Mouse (Mus musculus) intestine, postnatal 0 days (tissue): ENCODE measurements around the gene Sec61b. TPM values are rescaled to one million over a fixed set of nuclear protein-coding genes. Genes with fewer than 3 reads are reported as not detected.

ENCODE experiments used
- ATAC-seq: fragments of 200-750 bp; cut with Nextera tagmentation; 2 replicates; pipeline ENCODE4 v1.8.0; 2017; ENCODE audit warnings: mild to moderate bottlenecking, moderate TSS enrichment, moderate library complexity
- H3K27ac ChIP-seq: fragments of 300-500 bp; sonication (generic); 2 replicates; pipeline ENCODE4 v1.5.1; 2014; ENCODE audit warnings: mild to moderate bottlenecking, low read depth, low read length, moderate library complexity
- H3K27me3 ChIP-seq: fragments of 300-500 bp; sonication (generic); replicated peaks from 2 replicates; pipeline ENCODE4 v1.6.1; 2014; ENCODE audit warnings: low read length, mixed read lengths; ENCODE audit not compliant: control insufficient read depth, insufficient read depth
- H3K36me3 ChIP-seq: fragments of 300-500 bp; sonication (generic); 2 replicates; pipeline ENCODE4 v1.6.1; 2014; ENCODE audit warnings: mild to moderate bottlenecking, moderate library complexity; ENCODE audit not compliant: control insufficient read depth, insufficient read depth
- H3K4me1 ChIP-seq: fragments of 300-500 bp; sonication (generic); replicated peaks from 2 replicates; pipeline ENCODE4 v1.6.1; 2014; ENCODE audit warnings: antibody characterized with exemption, low read length, mixed read lengths; ENCODE audit not compliant: control insufficient read depth, insufficient read depth
- H3K4me2 ChIP-seq: fragments of 300-500 bp; sonication (generic); replicated peaks from 2 replicates; pipeline ENCODE4 v1.6.1; 2014; ENCODE audit warnings: low read depth, mild to moderate bottlenecking, moderate library complexity
- H3K4me3 ChIP-seq: fragments of 300-500 bp; sonication (generic); 2 replicates; pipeline ENCODE4 v1.5.1; 2014; ENCODE audit warnings: low read depth, low read length
- H3K9ac ChIP-seq: fragments of 300-500 bp; sonication (generic); 2 replicates; pipeline ENCODE4 v1.6.1; 2014; ENCODE audit warnings: mild to moderate bottlenecking, low read depth, low read length
- H3K9me3 ChIP-seq: fragments of 300-500 bp; sonication (generic); 2 replicates; pipeline ENCODE4 v1.6.1; 2016; ENCODE audit warnings: mixed run types; ENCODE audit not compliant: control insufficient read depth
- CTCF ChIP-seq: sonication (generic); IDR thresholded peaks from 2 replicates; pipeline ENCODE4 v1.5.1; 2016; ENCODE audit warnings: low read depth, mild to moderate bottlenecking, control low read depth, antibody characterized with exemption, moderate library complexity
- WGBS: fragments of 180-500 bp; shearing (Covaris S2); extraction: QIAGEN DNeasy Blood & Tissue Kit; methylation state at CpG from one replicate; pipeline ENCODE4 v1.1.7; 2014; 5-methylcytosine and 5-hydroxymethylcytosine counted together
- polyA plus RNA-seq: library from polyadenylated mRNA; unstranded; fragments of >200 nt; fragmentation: Nextera tagmentation; extraction: Ambion mirVana; gene quantifications from 2 replicates; pipeline ENCODE4 v1.2.1, GENCODE M21; 2015

Gene Sec61b
- polyA plus RNA-seq, 1 experiment from 2014 or later = 392 TPM

- no peak overlapping the region for H3K4me2 ChIP-seq
- H3K27me3 ChIP-seq = no peaks in the 10 kb centered on the region
- no peak overlapping the region for H3K9ac ChIP-seq
- no peak for ATAC-seq
- H3K36me3 ChIP-seq = peaks cover 63% of the 10 kb centered on the region
- no peaks in the 10 kb centered on the region for H3K4me1 ChIP-seq
- no peak overlapping the region for H3K4me3 ChIP-seq
- H3K27ac ChIP-seq = no peak overlapping the region
- no peak for TF ChIP-seq CTCF
- H3K9me3 ChIP-seq = no peaks in the 10 kb centered on the region
- WGBS = 94% methylated on average over 13 of the region's 13 CpGs
These were observed 5.6 kb downstream of the Sec61b start for GRCm38 (mm10) chr4:47480095-47480494.

GRCm38 (mm10) chr4:47480576-47480975, 6.1 kb downstream of the Sec61b start:
- H3K36me3 ChIP-seq = peaks cover 63% of the 10 kb centered on the region
- no peak overlapping the region for H3K4me2 ChIP-seq
- no peak overlapping the region for H3K4me3 ChIP-seq
- 94% methylated on average over 9 of the region's 9 CpGs for WGBS
- no peak overlapping the region for H3K27ac ChIP-seq
- H3K9ac ChIP-seq = no peak overlapping the region
- H3K4me1 ChIP-seq = no peaks in the 10 kb centered on the region
- TF ChIP-seq CTCF = no peak
- no peaks in the 10 kb centered on the region for H3K9me3 ChIP-seq
- ATAC-seq = no peak
- no peaks in the 10 kb centered on the region for H3K27me3 ChIP-seq

- H3K4me2 ChIP-seq = no peak overlapping the region
- H3K36me3 ChIP-seq = no peaks in the 10 kb centered on the region
- 81% methylated on average over 6 of the region's 6 CpGs for WGBS
- no peak for TF ChIP-seq CTCF
- H3K27ac ChIP-seq = no peak overlapping the region
- H3K9me3 ChIP-seq = no peaks in the 10 kb centered on the region
- ATAC-seq = no peak
- no peaks in the 10 kb centered on the region for H3K4me1 ChIP-seq
- H3K27me3 ChIP-seq = no peaks in the 10 kb centered on the region
- H3K4me3 ChIP-seq = no peak overlapping the region
- H3K9ac ChIP-seq = no peak overlapping the region
These were observed 16.8 kb downstream of the Sec61b start for GRCm38 (mm10) chr4:47491243-47491642.

GRCm38 (mm10) chr4:47492311-47493086, 18.0 kb downstream of the Sec61b start:
- no peak for ATAC-seq
- Histone ChIP-seq H3K9me3 (no peaks in the 10 kb centered on the region), H3K36me3 (no peaks in the 10 kb centered on the region), H3K4me1 (no peaks in the 10 kb centered on the region), H3K9ac (no peak overlapping the region), H3K4me2 (no peak overlapping the region), H3K27me3 (no peaks in the 10 kb centered on the region), H3K4me3 (no peak overlapping the region), H3K27ac (no peak overlapping the region)
- WGBS = 58% methylated on average over 12 of the region's 12 CpGs
- TF ChIP-seq CTCF = no peak

GRCm38 (mm10) chr4:47493456-47493855, 19.0 kb downstream of the Sec61b start:
- no peak overlapping the region for H3K4me3 ChIP-seq
- H3K9ac ChIP-seq = no peak overlapping the region
- H3K36me3 ChIP-seq = no peaks in the 10 kb centered on the region
- no peak for TF ChIP-seq CTCF
- ATAC-seq = no peak
- 0 out of 2 replicates have a peak, but pooled peaks cover 2% of the 10 kb centered on the region for H3K4me1 ChIP-seq
- no peaks in the 10 kb centered on the region for H3K27me3 ChIP-seq
- no peak overlapping the region for H3K27ac ChIP-seq
- 69% methylated on average over 8 of the region's 8 CpGs for WGBS
- H3K4me2 ChIP-seq = no peak overlapping the region
- H3K9me3 ChIP-seq = no peaks in the 10 kb centered on the region

- no peak for TF ChIP-seq CTCF
- H3K27ac ChIP-seq = no peak overlapping the region
- no peaks in the 10 kb centered on the region for H3K9me3 ChIP-seq
- no peak overlapping the region for H3K4me3 ChIP-seq
- H3K36me3 ChIP-seq = no peaks in the 10 kb centered on the region
- no peak for ATAC-seq
- 41% methylated on average over 1 of the region's 1 CpGs for WGBS
- H3K9ac ChIP-seq = no peak overlapping the region
- no peak overlapping the region for H3K4me2 ChIP-seq
- no peaks in the 10 kb centered on the region for H3K27me3 ChIP-seq
- 0 out of 2 replicates have a peak, but pooled peaks cover 4% of the 10 kb centered on the region for H3K4me1 ChIP-seq
These were observed 19.7 kb downstream of the Sec61b start for GRCm38 (mm10) chr4:47494137-47494536.
